Mouse (Mus musculus): ENCODE measurements at regions not wholly inside any gene's neighbourhood (a gene's known extent, or its start where the extent isn't known, plus 50 kb on each side); places are given as distances from the start of the nearest gene placed in this dataset.

- DNase-seq (ENCODE audit: low spot score) = no peak
These were observed 72.4 kb upstream of the Dhrs4 start for GRCm38 (mm10) chr14:55406146-55406545.
